Mouse (Mus musculus) NIH3T3 (cell line): ENCODE measurements around the gene Megf11.

Experiments used
- DNase-seq: peaks from one replicate; pipeline ENCODE4 v3.0.0-alpha.2; 2012; ENCODE audit warnings: low read depth

Gene Megf11

DNA sequence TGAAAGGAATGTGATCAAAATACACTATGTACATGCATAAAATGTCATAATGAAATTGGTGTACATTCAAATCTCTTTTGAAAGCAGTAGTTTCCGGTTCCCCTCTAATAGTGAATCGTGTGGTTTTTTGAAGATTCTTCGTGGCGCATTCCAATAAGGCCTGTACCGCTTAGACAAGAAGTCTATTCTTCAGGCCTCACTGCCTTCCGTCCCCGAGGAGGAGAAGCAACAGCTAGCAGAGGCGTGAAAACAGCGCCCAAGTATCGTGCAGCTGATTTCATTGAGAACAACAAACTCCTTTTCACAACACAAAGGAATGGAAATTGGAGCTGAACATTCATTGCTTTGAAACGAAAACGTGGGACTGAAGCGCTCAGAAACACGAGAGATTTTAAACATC is 372.6 kb downstream of the Megf11 start:
- no peak for DNase-seq
